Mouse (Mus musculus) heart, embryonic 14.5 days (tissue): ENCODE measurements at regions not wholly inside any gene's neighbourhood (a gene's known extent, or its start where the extent isn't known, plus 50 kb on each side); places are given as distances from the start of the nearest gene placed in this dataset.

Experiments used
- ATAC-seq: fragments of 200-750 bp; cut with Nextera tagmentation; 2 replicates; pipeline ENCODE4 v1.8.0; 2017; ENCODE audit warnings: low read depth, moderate TSS enrichment; ENCODE audit not compliant: insufficient number of reproducible peaks, insufficient read depth, low FRiP score
- H3K27ac ChIP-seq, 2 experiments: fragments of 200-500 bp in 1 of 2; fragments of 300-500 bp in 1 of 2; sonication (generic) in 1 of 2; replicated peaks in 1 of 2; 2 replicates each; pipeline ENCODE4 v1.5.1; 2012 to 2014; ENCODE audit warnings: low read depth in 2 of 2, low read length in 2 of 2, control low read depth in 1 of 2, mild to moderate bottlenecking in 1 of 2, mixed read lengths in 1 of 2; ENCODE audit not compliant: control insufficient read depth in 1 of 2, insufficient read depth in 1 of 2
- H3K27me3 ChIP-seq: fragments of 300-500 bp; sonication (generic); 2 replicates; pipeline ENCODE4 v1.6.1; 2014; ENCODE audit warnings: mild to moderate bottlenecking, low read length, control low read depth; ENCODE audit not compliant: control insufficient read depth, insufficient read depth
- H3K36me3 ChIP-seq: fragments of 300-500 bp; sonication (generic); 2 replicates; pipeline ENCODE4 v1.6.1; 2014; ENCODE audit warnings: mild to moderate bottlenecking, control low read depth, low read length, mixed read lengths; ENCODE audit not compliant: control insufficient read depth, insufficient read depth
- H3K4me1 ChIP-seq, 2 experiments: fragments of 200-500 bp in 1 of 2; fragments of 300-500 bp in 1 of 2; sonication (generic) in 1 of 2; 2 replicates each; pipeline ENCODE4 v1.6.1; 2012 to 2014; ENCODE audit warnings: low read length in 2 of 2, control low read depth in 1 of 2, mixed read lengths in 1 of 2; ENCODE audit not compliant: control insufficient read depth in 2 of 2, insufficient read depth in 2 of 2
- H3K4me2 ChIP-seq: fragments of 300-500 bp; sonication (generic); 2 replicates; pipeline ENCODE4 v1.6.1; 2014; ENCODE audit warnings: mild to moderate bottlenecking, low read length
- H3K4me3 ChIP-seq, 2 experiments: fragments of 200-500 bp in 1 of 2; fragments of 300-500 bp in 1 of 2; sonication (generic) in 1 of 2; 2 replicates each; pipeline ENCODE4 v1.5.1; 2012 to 2014; ENCODE audit warnings: low read length in 2 of 2, mild to moderate bottlenecking in 2 of 2, control low read depth in 1 of 2, low read depth in 1 of 2, moderate library complexity in 1 of 2; ENCODE audit not compliant: control insufficient read depth in 1 of 2, insufficient read depth in 1 of 2
- H3K9ac ChIP-seq: fragments of 300-500 bp; sonication (generic); 2 replicates; pipeline ENCODE4 v1.6.1; 2014; ENCODE audit warnings: mild to moderate bottlenecking, low read length
- H3K9me3 ChIP-seq: fragments of 300-500 bp; sonication (generic); 2 replicates; pipeline ENCODE4 v1.6.1; 2016; ENCODE audit warnings: low read length, control low read depth; ENCODE audit not compliant: control insufficient read depth
- WGBS: fragments of 180-500 bp; shearing (Covaris S2); extraction: QIAGEN DNeasy Blood & Tissue Kit; methylation state at CpG from one replicate; pipeline ENCODE4 v1.1.7; 2014; 5-methylcytosine and 5-hydroxymethylcytosine counted together

- H3K4me2 ChIP-seq, result no peak overlapping the region
- 36% methylated on average over 3 of the region's 3 CpGs for WGBS
- ATAC-seq, result no peak
- H3K4me3 ChIP-seq, result no peak overlapping the region
- no peaks in the 10 kb centered on the region for H3K27me3 ChIP-seq
- H3K4me1 ChIP-seq, result no peaks in the 10 kb centered on the region
- no peak overlapping the region for H3K9ac ChIP-seq
- no peaks in the 10 kb centered on the region for H3K36me3 ChIP-seq
- no peaks in the 10 kb centered on the region for H3K9me3 ChIP-seq
- no peak overlapping the region for H3K27ac ChIP-seq
These were observed 159.9 kb upstream of the Fat3 start for GRCm38 (mm10) chr9:16660940-16661339.
